Mouse (Mus musculus) pancreas, adult 10 weeks (tissue): ENCODE results near the gene Gm3020. TPM values are rescaled to one million over a fixed set of nuclear protein-coding genes. Genes with fewer than 3 reads are reported as not detected.

Experiments used
- polyA plus RNA-seq: library from polyadenylated mRNA; stranded (reverse); fragments of 350-450 nt; fragmentation: Illumina TruSeq; extraction: RNeasy Lipid Tissue Mini Kit (QIAGEN cat#74804); gene quantifications from one replicate; pipeline ENCODE4 v1.2.3, GENCODE M21; 2015; ENCODE audit warnings: low read depth, low replicate concordance; ENCODE audit not compliant: insufficient read depth

The Gm3020 gene
- not detected for polyA plus RNA-seq

GRCm38 (mm10) chr14:3651730-3652129 lies at the start of gene Gm3020:
Gene Gm3020 (plus strand): TSS chr14:3652030.

GRCm38 (mm10) chr14:3634212-3634611 lies 17.6 kb upstream of the Gm3020 start, which contains the start of gene Gm3012:
Gene Gm3012 (plus strand): TSS chr14:3634512.

GRCm38 (mm10) chr14:3688483-3688882 lies 36.7 kb downstream of the Gm3020 start, which contains the start of gene Gm3043:
Gene Gm3043 (plus strand): TSS chr14:3688783.

Other genes with a start within 250 kb of the Gm3020 start
- gene Gm10409, start 239.4 kb upstream of the Gm3020 start, polyA plus RNA-seq = not detected
- gene Gm3005, start 223.9 kb upstream of the Gm3020 start, polyA plus RNA-seq = not detected
- gene Gm10408, start 202.7 kb upstream of the Gm3020 start, polyA plus RNA-seq = not detected
- not detected for gene Gm3012, start 17.5 kb upstream of the Gm3020 start, polyA plus RNA-seq
- not detected for gene Gm3043, start 36.8 kb downstream of the Gm3020 start, polyA plus RNA-seq
- not detected for gene Gm3002, start 158.0 kb downstream of the Gm3020 start, polyA plus RNA-seq
- gene Gm3033, start 194.2 kb downstream of the Gm3020 start, polyA plus RNA-seq = not detected
- gene Gm2916, start 232.1 kb downstream of the Gm3020 start, polyA plus RNA-seq = not detected